Mouse (Mus musculus) limb, embryonic 12.5 days (tissue): ENCODE measurements at regions not wholly inside any gene's neighbourhood (a gene's known extent, or its start where the extent isn't known, plus 50 kb on each side); places are given as distances from the start of the nearest gene placed in this dataset.

Source experiments
- ATAC-seq: fragments of 200-750 bp; cut with Nextera tagmentation; 2 replicates; pipeline ENCODE4 v1.8.0; 2017; ENCODE audit warnings: low read depth, moderate TSS enrichment; ENCODE audit not compliant: insufficient number of reproducible peaks, insufficient read depth, low FRiP score, low TSS enrichment
- H3K27ac ChIP-seq: fragments of 300-500 bp; sonication (generic); 2 replicates; pipeline ENCODE4 v1.5.1; 2016; ENCODE audit warnings: mild to moderate bottlenecking, moderate library complexity
- H3K27me3 ChIP-seq: fragments of 300-500 bp; sonication (generic); 2 replicates; pipeline ENCODE4 v1.6.1; 2016; ENCODE audit warnings: mild to moderate bottlenecking, moderate library complexity
- H3K36me3 ChIP-seq: fragments of 300-500 bp; sonication (generic); 2 replicates; pipeline ENCODE4 v1.6.1; 2016; ENCODE audit warnings: mild to moderate bottlenecking, moderate library complexity
- H3K4me1 ChIP-seq: fragments of 300-500 bp; sonication (generic); replicated peaks from 2 replicates; pipeline ENCODE4 v1.6.1; 2016
- H3K4me2 ChIP-seq: fragments of 300-500 bp; sonication (generic); 2 replicates; pipeline ENCODE4 v1.6.1; 2016; ENCODE audit warnings: mild to moderate bottlenecking, moderate library complexity
- H3K4me3 ChIP-seq: fragments of 300-500 bp; sonication (generic); replicated peaks from 2 replicates; pipeline ENCODE4 v1.5.1; 2016; ENCODE audit warnings: mild to moderate bottlenecking
- H3K9ac ChIP-seq: fragments of 300-500 bp; sonication (generic); replicated peaks from 2 replicates; pipeline ENCODE4 v1.6.1; 2016; ENCODE audit warnings: mild to moderate bottlenecking, moderate library complexity
- H3K9me3 ChIP-seq: fragments of 300-500 bp; sonication (generic); 2 replicates; pipeline ENCODE4 v1.6.1; 2016; ENCODE audit warnings: mild to moderate bottlenecking, moderate library complexity
- WGBS: fragments of 180-500 bp; shearing (Covaris S2); methylation state at CpG from one replicate; pipeline ENCODE4 v1.1.7; 2016; 5-methylcytosine and 5-hydroxymethylcytosine counted together

GRCm38 (mm10) chr14:98405936-98406635 lies 236.5 kb upstream of the Dach1 start:
- no peak overlapping the region for H3K9ac ChIP-seq
- H3K4me3 ChIP-seq = no peak overlapping the region
- ATAC-seq = no peak
- H3K4me2 ChIP-seq = no peak overlapping the region
- no peaks in the 10 kb centered on the region for H3K9me3 ChIP-seq
- no peaks in the 10 kb centered on the region for H3K27me3 ChIP-seq
- no peaks in the 10 kb centered on the region for H3K36me3 ChIP-seq
- no peak overlapping the region for H3K27ac ChIP-seq
- WGBS = 82% methylated on average over 3 of the region's 3 CpGs
- H3K4me1 ChIP-seq = no peaks in the 10 kb centered on the region

GRCm38 (mm10) chr14:98404026-98404425 lies 234.5 kb upstream of the Dach1 start:
- H3K27ac ChIP-seq = no peak overlapping the region
- H3K4me3 ChIP-seq = no peak overlapping the region
- 93% methylated on average over 5 of the region's 5 CpGs for WGBS
- H3K27me3 ChIP-seq = no peaks in the 10 kb centered on the region
- no peak overlapping the region for H3K9ac ChIP-seq
- no peaks in the 10 kb centered on the region for H3K36me3 ChIP-seq
- H3K9me3 ChIP-seq = no peaks in the 10 kb centered on the region
- ATAC-seq = no peak
- no peak overlapping the region for H3K4me2 ChIP-seq
- no peaks in the 10 kb centered on the region for H3K4me1 ChIP-seq

DNA sequence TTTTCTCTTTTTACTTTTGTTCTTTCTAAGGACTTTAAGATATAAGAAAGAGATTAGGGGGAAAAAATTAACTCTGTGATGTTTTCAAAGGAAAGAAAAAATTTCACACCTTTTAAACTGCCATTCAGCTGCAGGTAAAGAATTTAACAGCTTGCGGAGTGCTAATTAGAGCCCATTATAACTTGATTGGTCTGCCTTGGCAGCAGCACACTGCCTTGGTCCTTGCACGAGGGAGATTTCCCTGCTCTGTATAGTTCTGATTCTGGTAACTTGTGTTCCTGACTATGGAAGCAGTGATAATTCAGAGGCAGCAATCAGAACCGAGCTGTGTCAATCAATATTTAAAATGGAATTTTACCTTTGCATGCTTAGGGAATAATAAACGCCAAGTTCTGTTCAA lies 218.3 kb upstream of the Dach1 start:
- Histone ChIP-seq H3K4me1 (no peaks in the 10 kb centered on the region), H3K27ac (no peak overlapping the region), H3K27me3 (no peaks in the 10 kb centered on the region), H3K9ac (no peak overlapping the region), H3K36me3 (no peaks in the 10 kb centered on the region), H3K9me3 (no peaks in the 10 kb centered on the region), H3K4me2 (no peak overlapping the region), H3K4me3 (no peak overlapping the region)
- no peak for ATAC-seq
- 41% methylated on average over 4 of the region's 4 CpGs for WGBS
